Mouse (Mus musculus) layer of hippocampus, postnatal 14 days (tissue): ENCODE data around the gene Cacybp. TPM values are rescaled to one million over a fixed set of nuclear protein-coding genes. Genes with fewer than 3 reads are reported as not detected.

Experiments
- DNase-seq, 2 experiments: peaks; one replicate each; pipeline ENCODE4 v3.0.0; 2021 to 2022; ENCODE audit warnings: low spot score in 2 of 2, mixed read lengths in 1 of 2
- long read RNA-seq, 2 experiments: library from polyadenylated mRNA; stranded (forward); transcript quantifications; one replicate each; pipeline ENCODE4 v2.0.0; 2021
- total RNA-seq, 2 experiments: library from RNA; stranded (reverse); gene quantifications; 2 replicates each; pipeline ENCODE4 v1.2.3; 2021

Gene Cacybp
- total RNA-seq = 10 to 100 TPM; 69.2 to 84.9 TPM
- long read RNA-seq, experiment 1, transcript Cacybp-201 (6 exons, 2,098 nt) = major isoform, 118 of 125 reads
- long read RNA-seq, experiment 1, partial matches to known transcripts = 4 of 125 reads
- long read RNA-seq, experiment 1, other reads (novel, unspliced or antisense) = 3 of 125 reads
- long read RNA-seq, experiment 2, transcript Cacybp-201 (6 exons, 2,098 nt) = major isoform, 206 of 213 reads
- long read RNA-seq, experiment 2, partial matches to known transcripts = 0 of 213 reads
- long read RNA-seq, experiment 2, other reads (novel, unspliced or antisense) = 5 of 213 reads

DNA sequence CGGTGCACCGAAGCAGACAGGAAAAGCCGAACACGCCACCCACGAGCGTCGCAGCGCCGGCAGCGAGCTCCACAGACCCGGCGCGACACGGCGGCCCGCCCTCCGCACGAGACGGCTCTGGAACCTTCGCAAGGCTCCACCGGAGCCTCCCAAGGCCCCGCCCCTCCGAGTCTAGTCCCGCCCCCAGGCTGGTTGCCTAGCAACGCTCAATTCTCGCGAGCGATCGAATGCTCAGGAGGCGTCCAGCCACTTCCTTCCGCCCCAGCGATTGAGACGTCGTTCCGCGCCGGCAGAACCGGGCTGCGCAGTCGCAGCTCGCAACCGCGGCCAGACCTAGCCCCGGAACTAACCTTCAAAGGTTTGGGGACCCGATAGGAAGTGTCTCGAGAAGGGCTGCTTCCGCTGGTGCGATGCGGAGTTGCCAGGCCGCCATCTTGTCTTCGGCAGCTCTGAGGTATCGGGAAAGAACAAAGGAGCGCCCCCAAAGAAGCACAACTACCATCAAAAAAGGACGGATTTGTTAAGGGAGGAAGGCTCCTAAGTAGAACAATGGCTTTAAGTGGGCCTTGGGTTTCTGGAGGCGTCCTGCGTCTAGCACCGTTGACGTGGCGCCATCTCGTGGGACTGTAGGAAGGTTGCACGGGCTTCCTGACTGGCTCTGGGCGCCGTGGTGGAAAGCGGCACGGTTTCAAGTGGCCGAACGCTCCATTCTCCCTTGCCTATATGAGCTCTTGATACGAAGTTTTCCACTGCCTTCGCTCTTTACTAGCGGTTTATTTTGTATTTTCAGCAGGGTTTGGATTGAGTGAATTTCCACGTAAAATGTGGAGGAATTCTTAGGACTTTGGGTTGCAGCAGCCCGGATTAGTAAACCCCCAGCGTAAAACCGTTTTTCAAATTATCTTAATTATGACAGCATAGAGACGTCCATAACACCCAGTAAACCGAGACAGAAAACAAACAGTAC is at the start of gene Cacybp:
Gene Cacybp, minus strand, starts transcription at position 173 of the 967 bp plus-strand sequence.
- DNase-seq = peak; percentile 99

DNA sequence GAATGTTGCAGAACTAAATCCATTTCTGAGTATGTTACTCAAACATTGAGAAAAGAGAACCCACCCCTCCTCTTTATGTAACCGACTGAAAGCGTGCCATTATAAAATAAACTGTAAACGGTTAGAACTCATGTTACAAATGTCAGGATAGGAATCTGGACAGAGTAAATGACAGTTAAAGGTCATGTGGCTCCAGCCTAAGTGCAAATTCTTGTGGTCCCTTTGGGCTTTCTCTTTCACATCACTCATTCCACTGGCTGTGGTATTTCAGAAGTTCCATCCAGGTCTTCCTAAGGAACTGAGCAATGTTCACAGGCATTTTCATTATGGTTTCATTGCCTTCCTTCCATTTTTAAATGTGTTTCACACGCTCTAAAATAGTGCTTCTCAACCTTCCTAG is 49.7 kb upstream of the Cacybp start:
- DNase-seq = no peak

DNA sequence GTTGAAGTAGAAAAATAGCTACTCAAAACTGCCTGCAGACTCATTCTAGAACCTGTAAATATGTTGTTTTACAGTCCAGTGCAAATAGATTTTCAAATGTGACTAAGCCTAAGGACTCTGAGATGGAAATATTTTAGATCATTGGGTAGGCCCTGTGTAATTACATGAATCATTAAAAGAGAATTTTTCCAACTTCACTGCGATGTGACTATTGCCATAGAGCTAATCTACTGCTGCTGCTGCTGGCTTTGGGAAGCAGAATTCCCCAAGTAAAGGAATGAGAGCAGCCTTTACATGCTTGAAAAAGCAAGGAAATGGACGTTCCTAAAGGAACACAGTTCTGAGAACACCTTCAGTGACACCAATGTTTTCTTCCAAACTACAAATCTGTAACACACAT is 49.2 kb upstream of the Cacybp start:
- no peak for DNase-seq

DNA sequence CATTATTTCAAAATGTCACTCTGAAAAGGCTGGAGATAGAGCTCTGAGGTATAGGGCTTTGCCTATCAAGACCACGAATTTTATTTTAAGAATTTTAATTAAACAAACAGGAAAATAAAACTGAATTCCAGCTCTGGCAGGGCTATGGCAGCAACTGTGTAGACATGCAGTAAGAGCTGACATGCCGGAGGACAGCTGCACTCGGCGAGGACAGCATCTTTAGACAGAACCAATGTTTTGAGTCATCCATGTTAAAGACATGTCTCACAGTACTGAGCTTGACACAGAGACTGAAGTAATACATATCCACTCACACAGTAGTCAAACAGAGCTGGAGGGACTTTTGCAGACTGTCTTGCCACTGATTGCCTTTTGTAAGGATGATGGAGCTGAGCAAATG is 47.9 kb upstream of the Cacybp start:
- no peak for DNase-seq

DNA sequence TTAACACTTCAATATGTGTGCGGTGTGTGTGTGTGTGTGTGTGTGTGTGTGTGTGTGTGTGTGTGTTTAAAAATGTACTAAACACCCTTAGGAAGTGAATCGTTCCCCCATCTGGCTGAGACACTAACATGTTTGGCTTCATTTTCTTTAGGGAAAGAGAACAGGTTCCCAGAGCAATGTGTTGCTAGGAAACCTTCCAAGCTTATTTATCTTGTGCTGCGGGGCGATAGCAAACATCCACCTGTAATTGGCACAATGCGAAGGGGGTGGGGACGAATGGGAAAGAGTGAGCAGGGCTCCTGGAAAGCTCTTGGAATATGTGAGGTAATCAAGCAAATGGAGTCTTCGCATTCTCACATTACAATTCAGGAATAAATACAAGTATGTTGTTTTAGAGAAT is 47.2 kb upstream of the Cacybp start:
- DNase-seq = peak in 1 of 2 experiments; percentile 20

DNA sequence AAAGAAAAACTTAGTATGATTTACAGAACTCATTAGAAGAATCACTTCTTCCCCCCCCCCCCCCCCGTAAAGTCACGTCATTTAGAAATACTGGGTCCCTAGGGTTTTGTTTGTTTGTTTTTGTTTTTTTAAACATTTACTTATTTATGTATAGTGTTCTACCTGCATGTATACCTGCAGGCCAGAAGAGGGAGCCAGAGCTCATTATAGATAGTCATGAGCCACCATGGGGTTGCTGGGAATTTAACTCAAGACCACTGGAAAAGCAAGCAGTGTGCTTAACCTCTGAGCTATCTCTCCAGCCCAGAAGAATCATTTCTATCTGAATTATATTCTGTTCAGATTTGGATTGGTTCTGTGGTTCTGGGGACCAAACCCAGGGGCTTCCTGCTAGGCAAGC is 40.4 kb upstream of the Cacybp start:
- no peak for DNase-seq

DNA sequence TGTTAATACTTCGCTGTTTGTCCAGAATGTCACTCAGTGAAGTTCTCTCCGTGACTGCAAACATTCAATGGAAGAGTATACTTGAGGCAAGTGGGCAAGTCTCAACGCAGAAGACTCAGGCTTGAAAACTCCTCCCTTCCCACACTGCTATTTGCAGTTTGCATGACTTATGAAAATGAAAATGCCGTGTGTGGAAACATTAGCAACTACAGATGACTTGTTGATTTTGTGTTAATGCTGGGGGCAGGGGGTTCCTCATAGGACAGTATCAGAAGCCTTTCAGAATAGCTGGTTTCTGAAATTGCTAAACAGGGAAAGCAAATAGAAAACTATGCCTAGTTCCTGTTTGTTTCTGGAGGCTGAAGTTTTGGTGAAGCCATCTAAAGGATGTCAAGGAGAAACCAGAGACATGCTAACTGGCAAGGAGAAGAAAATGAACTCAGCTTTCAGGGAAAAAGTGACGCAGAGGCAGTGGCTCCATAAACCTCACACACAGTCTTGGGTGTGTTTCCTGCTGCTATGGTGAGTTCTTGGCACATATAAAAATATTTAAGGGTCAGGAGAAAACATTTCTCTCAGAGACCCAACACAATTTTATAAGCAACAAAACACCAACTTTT is 38.8 kb upstream of the Cacybp start:
- DNase-seq = no peak

DNA sequence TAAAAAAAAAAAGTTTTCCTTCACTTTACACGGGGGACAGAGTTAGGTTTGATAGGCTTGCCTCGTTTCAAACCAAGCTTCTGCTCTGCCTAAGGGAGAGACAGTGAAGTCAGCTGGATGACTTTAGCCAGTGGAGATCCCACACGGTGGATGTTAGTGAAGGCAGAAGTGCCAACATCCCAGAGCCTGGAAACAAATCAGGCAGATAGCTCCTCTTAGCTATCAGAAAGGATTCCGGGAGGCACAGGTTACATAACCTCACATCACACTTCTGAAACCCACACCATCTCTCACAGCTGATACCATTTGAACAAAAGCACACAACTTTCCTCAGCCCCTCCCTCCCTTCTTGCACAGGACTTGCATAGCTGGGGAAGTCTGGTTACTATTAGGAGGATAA is 38.1 kb upstream of the Cacybp start:
- DNase-seq = no peak

DNA sequence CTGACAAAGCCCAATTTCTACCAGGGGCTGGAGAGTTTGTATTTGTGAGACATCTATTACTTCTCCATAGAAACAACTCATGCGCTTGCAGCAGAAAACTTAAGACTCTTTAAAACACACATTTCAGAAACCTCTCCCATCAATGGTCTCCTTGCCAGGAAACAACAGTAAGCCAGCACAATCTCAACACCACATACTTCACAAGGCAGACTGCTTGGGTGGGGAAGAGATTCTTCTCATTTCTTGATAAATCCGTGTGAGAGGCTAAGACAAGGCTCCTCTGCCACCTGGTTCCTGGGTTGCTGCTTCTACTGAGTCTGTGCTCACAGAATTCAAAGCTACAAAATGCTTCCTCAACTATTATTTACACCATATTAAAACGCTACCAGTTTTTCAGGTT is 37.1 kb upstream of the Cacybp start:
- DNase-seq = no peak

DNA sequence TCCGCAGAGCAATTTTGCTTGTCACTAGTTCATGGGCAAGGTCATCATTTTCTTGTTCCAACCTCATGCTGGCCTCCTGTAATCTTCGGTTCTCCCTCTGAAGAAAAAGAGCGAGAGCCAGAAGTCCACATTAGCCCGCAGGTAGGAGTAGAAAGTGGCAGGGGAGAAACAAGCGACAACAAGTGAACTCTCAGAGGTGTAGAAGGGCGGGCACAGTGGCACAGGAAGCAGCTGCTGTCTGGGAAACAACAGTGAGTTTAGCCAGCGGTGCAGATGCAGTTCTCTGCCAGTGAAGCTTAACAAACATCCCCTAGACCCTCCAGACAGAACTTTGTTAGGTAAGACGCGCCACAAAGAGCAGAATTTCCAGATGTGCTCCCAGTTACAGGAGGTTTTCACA is 34.8 kb upstream of the Cacybp start:
- DNase-seq = no peak

DNA sequence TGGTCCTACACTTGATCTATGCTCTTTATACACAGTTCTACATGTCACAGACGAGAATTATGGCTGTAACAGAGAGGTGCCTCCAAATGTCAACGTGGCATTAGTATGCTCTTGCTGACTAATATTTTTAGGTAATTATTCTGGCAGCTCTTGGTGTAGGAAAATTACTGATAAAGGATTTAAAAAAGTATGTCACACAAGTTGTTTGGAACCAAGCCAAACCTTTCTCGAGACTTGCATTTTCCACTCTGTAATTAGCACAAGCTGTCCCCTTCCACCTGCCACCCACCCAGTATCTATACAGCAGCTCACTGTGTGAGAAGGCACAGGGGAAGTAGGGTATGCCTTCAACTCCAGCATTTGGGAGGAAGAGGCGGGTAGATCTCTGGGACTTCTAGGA is 34.2 kb upstream of the Cacybp start:
- peak in 1 of 2 experiments; percentile 10 for DNase-seq

DNA sequence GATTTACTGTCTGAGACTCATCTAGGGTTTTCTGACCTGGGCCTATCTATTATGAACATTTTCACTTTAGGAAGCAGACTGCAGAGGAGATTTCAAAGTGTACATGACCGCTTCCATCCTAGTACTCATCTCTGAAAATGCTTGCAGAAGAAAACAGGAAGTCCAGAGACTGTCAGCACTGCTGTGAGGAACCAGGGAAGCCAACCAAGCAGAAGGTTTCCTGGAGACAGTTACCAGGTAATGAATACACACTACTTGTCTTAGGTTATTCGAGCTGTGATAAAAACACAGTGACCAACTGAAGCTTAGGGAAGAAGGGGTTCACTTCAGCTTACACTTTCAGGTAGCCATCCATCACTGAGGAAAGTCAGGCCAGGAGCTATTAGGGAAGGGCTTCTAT is 33.3 kb upstream of the Cacybp start:
- DNase-seq = no peak

DNA sequence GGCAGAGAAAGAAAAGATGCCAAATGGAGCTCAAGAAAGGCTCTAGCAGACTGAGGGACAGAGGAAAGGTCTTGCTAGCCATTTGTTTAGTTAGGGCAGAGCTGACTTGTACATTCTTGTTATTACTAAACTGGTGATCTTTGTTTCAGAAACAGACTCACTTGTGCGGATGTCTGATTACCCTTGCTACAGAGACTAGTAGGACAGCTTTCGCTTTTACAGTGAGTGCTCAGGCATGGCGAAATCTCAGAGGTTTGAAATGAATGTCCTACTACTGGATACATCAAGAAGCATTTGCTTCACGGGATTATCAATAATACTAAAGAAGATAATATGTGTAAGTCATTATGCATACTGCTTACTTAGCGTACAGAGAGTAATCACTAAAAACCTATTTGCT is 32.0 kb upstream of the Cacybp start:
- DNase-seq = no peak

DNA sequence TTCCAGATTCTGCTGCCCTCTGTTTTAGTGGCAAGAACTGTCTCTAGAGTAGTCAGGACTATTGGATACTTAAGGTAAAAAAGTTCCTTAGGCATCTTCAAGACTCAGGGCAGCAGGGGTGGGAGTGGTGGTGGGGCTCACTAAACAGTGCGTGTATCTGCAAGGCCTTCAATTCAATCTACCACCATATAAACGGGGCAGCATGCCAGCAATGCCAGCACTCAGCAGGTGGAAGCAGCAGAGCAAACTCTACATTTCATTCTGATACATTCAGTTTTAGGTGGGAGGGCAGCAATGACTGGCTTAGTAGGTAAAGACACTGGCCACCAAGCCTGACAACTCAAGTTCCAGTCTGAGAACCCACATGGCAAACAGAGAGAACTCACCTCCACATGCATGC is 27.4 kb upstream of the Cacybp start:
- no peak for DNase-seq

DNA sequence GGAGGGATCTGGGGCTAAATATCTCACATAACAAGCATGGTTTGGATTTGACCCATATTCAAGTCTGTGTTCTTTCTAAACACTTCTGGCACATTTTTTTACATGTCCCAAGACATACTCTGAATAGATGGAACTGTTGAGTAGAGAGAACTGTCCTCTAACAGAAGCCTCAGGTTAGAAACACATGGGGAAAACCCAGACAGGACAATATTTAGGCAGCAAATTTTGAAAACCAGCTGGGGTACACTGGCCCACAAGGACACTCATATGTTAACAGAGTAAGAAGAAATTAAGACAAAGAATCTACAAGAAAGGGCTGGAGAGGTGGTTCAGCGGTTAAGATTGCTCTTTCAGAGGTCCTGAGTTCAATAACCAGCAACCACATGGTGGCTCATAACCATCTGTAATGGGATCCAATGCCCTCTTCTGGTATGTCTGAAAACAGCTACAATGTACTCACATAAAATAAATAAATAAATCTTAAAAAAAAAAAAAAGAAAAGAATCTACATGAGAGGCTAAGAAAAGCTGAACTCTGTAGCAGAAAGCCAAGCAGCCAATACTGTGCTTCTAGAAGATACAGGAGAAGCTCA is 26.3 kb upstream of the Cacybp start:
- no peak for DNase-seq

DNA sequence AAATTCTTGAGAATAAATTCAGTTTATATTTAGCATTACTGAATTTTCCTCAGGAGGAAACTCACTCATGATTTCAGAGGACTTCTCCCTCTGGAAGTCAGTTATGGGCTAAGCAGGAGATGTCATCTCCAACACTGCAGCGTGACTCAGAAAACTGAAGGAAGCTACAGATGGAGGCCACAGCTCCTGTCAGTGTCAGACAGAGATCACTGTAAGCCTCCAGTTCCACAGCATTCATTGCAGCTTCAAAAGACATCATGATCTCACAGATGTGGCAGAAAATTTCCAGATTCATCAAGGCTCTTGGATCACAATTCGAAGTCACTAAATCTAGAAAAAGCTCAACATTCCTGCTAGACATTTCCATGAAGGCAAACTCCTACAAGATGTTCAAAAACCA is 25.3 kb upstream of the Cacybp start:
- no peak for DNase-seq

DNA sequence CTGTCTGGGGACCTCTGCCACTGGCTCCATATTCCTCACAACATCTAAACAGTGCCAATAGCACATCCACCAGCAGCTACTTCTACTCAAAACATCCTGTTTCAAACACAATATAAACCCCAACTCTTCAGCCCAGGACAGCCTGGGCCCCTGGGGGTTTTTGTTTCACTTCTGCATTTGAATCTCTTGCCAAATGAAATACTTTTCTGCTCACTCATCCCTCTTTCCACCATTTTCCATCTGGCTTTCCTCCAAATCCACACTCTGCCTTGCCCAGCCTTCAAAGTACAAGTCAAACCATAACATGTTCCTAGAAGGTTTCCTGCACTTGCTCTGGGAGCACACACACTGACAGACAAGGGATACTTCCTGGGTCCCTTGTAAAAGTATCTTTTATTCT is 21.2 kb upstream of the Cacybp start:
- no peak for DNase-seq

DNA sequence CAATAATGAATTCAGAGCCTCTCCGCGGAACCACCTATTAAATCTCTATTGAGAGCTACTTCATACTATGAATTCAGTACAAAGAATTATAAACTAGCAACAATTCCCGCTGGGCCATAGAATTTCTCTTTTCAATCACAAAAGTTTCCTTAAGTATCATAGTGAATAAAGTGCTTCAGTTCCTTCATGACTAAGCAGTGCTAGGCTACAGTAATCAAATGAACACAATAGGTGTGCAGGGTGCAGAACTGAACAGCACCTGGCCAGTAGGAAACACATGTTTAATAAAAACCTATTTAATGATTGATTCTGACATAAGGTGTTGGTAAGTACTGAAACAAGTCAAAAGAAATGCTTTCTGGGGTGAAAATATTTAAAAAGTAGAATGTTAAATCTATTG is 19.4 kb upstream of the Cacybp start:
- DNase-seq = no peak

DNA sequence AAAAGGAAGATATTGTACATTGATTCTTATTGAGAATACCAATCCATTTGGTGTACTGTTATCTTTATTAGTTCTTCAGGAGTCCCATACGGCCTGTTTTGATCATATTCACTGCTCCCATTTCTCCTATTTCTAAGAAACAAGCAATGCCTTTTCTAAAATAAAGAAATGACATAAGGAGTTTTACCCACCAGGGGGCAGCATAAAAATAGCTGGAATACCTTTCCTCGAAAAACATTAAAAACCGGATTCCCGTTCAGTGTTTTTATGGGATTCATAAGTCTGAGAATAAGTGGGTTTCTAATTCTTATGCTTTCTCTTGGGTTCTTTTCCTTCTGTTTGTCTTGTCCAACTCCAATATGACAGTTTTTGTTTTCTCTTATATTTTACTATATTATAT is 18.3 kb upstream of the Cacybp start:
- peak in 1 of 2 experiments; percentile 57 for DNase-seq

DNA sequence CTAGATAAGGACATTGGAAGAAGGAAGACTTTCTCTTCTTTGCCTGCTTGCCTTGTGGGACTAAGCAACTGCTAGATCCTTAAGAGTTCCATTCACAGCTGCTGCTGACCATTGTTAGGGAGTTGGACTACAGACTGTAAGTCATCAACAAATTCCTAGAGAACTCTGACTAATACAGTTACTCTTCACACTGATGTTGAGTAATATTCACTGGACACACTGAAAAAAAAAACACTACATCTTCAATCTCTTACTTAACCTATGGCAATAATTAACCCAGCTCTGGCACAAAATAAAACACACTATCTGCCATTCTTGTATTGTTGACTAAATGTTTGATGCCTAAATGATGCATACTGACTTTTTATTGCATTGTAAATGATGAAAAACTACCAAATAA is 15.2 kb upstream of the Cacybp start:
- DNase-seq = no peak

DNA sequence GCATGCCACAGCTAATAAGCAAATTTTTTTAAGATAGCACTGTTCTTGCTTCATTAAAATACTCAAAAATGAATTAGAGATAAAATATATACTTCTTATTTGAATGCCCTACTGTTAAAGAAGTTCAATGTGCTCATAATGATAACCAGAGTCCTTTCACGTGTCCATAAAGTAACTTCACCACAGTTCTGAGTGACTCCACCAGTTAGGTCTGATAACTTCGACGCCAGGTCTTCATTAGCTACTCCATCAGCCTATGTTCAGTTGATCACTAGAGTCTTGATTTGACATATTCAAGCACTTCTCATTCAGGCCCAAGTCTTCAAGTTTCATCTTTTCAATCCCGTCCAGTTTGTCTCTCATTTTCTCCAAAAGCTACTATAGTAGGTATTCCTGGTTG is 14.5 kb upstream of the Cacybp start:
- DNase-seq = no peak

DNA sequence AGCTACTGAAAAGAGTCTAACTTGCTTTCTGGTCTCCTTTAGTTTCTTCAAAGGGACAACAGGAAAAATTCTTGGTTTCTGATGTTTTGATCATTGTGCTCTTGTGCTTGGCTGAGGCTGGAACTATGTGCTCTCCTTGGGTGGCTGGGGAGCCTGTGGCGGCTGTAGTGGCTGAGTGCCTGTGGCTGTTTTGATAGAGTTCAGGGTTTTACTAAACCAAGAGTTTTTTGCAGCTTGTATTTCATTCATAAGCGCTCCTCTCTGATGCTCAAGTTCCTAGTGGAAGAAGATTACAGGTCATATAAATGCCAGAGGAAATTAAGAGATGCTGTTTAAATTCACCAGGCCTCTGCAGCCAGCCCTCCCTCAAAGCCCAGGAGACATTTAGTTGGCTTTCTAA is 11.4 kb upstream of the Cacybp start:
- no peak for DNase-seq
